Mouse (Mus musculus): ENCODE measurements at regions not wholly inside any gene's neighbourhood (a gene's known extent, or its start where the extent isn't known, plus 50 kb on each side); places are given as distances from the start of the nearest gene placed in this dataset.

DNA sequence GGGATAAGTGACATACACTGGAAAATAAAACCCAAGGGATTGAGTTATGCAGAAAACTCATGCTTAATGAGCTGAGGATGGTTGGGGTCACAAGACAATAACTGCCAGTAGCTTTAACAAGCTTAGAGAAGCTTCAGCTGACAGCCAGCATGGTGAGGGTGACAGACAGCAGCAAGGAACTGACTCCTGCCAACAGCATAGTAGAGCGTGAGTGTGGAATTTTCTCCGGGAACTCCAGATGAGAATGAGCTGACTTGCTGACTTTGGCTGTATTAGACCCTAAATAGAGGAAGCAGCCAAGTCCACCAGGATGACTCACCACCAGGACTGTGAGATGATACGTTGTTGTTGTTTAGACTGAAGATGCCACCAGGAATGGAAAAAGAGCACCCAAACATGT is 788.2 kb downstream of the Adgrl2 start:
- Histone ChIP-seq H3K27ac (ENCODE audit: control insufficient read depth, insufficient read depth, low read depth, low read length) (no peak overlapping the region), H3K36me3 (ENCODE audit: control insufficient read depth, insufficient read depth, low read length) (no peaks in the 10 kb centered on the region), H3K27me3 (ENCODE audit: control insufficient read depth, insufficient read depth, low read length) (no peaks in the 10 kb centered on the region), H3K4me3 (ENCODE audit: control insufficient read depth, low read depth, low read length) (no peak overlapping the region), H3K4me1 (ENCODE audit: control insufficient read depth, insufficient read depth, low read length) (no peaks in the 10 kb centered on the region)
- no peak for TF ChIP-seq CTCF (IDR thresholded peaks at IDR 0.05; ENCODE audit: control insufficient read depth, insufficient read depth, insufficient replicate concordance, low read depth, low read length)
- no peak for TF ChIP-seq POLR2A (IDR thresholded peaks at IDR 0.05; ENCODE audit: control insufficient read depth, low read depth, low read length)

DNA sequence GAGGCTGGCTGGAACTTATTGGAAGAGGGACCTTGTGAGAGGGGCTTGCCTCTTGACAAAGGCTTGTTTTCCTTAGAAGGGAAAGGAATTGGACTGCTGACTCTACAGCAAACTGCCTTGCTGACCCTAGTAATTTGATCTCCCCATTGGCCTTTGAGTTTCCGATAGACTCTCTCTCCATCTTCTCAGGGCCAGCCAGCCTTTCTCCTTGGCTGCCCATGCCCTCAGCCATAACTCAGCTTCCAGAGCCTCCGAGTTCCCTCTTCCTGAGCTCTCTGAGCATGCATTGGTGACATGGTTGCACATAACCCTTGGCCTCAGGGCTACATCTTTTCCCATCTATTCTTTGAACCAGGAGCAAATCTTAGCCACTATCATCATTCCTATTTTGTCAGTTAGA is 803.7 kb downstream of the Adgrl2 start:
- Histone ChIP-seq H3K4me3 (ENCODE audit: control insufficient read depth, low read depth, low read length) (no peak overlapping the region), H3K27ac (ENCODE audit: control insufficient read depth, insufficient read depth, low read depth, low read length) (no peak overlapping the region), H3K4me1 (ENCODE audit: control insufficient read depth, insufficient read depth, low read length) (no peaks in the 10 kb centered on the region), H3K27me3 (ENCODE audit: control insufficient read depth, insufficient read depth, low read length) (no peaks in the 10 kb centered on the region), H3K36me3 (ENCODE audit: control insufficient read depth, insufficient read depth, low read length) (no peaks in the 10 kb centered on the region)
- no peak for TF ChIP-seq POLR2A (IDR thresholded peaks at IDR 0.05; ENCODE audit: control insufficient read depth, low read depth, low read length)
- no peak for TF ChIP-seq CTCF (IDR thresholded peaks at IDR 0.05; ENCODE audit: control insufficient read depth, insufficient read depth, insufficient replicate concordance, low read depth, low read length)

DNA sequence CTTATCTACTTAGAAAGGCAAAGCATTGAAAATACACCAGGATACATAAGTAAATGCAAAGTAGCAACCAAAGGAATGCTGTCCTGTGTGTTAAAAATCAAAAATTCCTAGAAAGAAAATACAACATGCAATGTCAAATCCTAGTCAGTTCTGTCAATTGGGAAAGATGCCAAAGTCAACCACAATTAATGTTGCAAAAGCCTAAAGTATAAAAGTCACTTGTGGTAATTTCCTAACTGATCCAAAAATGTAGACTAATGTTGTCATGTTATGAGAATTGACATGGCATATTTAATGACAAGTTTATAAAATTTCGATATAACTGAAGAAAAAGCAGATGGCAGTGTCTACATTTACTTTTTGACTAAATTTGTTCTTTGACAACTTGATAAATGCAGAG is 822.8 kb downstream of the Adgrl2 start:
- no peaks in the 10 kb centered on the region for H3K27me3 ChIP-seq (ENCODE audit: control insufficient read depth, insufficient read depth, low read length)
- no peak for TF ChIP-seq CTCF (IDR thresholded peaks at IDR 0.05; ENCODE audit: control insufficient read depth, insufficient read depth, insufficient replicate concordance, low read depth, low read length)
- TF ChIP-seq POLR2A (IDR thresholded peaks at IDR 0.05; ENCODE audit: control insufficient read depth, low read depth, low read length), result no peak
- no peak overlapping the region for H3K27ac ChIP-seq (ENCODE audit: control insufficient read depth, insufficient read depth, low read depth, low read length)
- no peaks in the 10 kb centered on the region for H3K4me1 ChIP-seq (ENCODE audit: control insufficient read depth, insufficient read depth, low read length)
- H3K36me3 ChIP-seq (ENCODE audit: control insufficient read depth, insufficient read depth, low read length), result no peaks in the 10 kb centered on the region
- no peak overlapping the region for H3K4me3 ChIP-seq (ENCODE audit: control insufficient read depth, low read depth, low read length)

DNA sequence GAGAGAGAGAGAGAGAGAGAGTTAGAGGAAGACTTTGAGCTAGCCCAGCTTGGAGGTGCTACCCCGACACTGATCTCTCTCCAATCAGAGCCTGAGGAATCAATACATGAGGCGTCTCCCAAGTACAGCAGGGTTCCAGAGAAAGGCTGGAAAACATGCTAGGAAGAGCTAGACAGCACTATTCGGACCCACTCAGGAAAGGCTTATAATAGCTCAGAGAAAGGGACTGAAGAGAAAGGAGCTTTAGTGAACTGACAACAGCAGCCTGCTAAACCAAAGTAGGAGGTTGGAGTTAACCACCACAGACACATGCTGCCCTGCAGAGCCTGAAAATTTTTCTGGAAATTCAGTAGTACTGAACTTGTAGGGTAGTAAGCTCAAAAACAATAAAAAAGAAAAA is 831.3 kb downstream of the Adgrl2 start:
- H3K36me3 ChIP-seq (ENCODE audit: control insufficient read depth, insufficient read depth, low read length), result no peaks in the 10 kb centered on the region
- H3K27ac ChIP-seq (ENCODE audit: control insufficient read depth, insufficient read depth, low read depth, low read length), result no peak overlapping the region
- no peak for TF ChIP-seq POLR2A (IDR thresholded peaks at IDR 0.05; ENCODE audit: control insufficient read depth, low read depth, low read length)
- TF ChIP-seq CTCF (IDR thresholded peaks at IDR 0.05; ENCODE audit: control insufficient read depth, insufficient read depth, insufficient replicate concordance, low read depth, low read length), result no peak
- no peak overlapping the region for H3K4me3 ChIP-seq (ENCODE audit: control insufficient read depth, low read depth, low read length)
- no peaks in the 10 kb centered on the region for H3K4me1 ChIP-seq (ENCODE audit: control insufficient read depth, insufficient read depth, low read length)
- H3K27me3 ChIP-seq (ENCODE audit: control insufficient read depth, insufficient read depth, low read length), result no peaks in the 10 kb centered on the region

DNA sequence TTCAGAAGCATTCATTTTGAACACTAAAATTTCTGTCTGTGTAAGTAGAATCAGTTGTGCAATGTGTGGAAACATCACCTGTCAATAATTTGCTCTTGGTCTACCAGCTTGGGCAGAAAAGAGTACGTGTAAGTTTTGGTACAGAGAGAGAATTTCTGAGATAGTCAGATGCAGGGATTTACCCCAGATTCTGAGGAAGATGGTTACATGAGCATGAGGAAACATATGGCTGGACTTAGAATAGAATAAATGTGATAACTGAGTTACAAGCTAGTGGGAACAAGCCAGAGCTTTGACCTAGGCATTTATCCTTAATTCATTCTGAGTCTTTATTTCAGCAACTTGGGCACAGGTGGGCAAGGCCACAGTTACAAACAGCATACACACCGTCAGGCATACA is 831.8 kb downstream of the Adgrl2 start:
- Histone ChIP-seq H3K4me3 (ENCODE audit: control insufficient read depth, low read depth, low read length) (no peak overlapping the region), H3K36me3 (ENCODE audit: control insufficient read depth, insufficient read depth, low read length) (no peaks in the 10 kb centered on the region), H3K27me3 (ENCODE audit: control insufficient read depth, insufficient read depth, low read length) (no peaks in the 10 kb centered on the region), H3K27ac (ENCODE audit: control insufficient read depth, insufficient read depth, low read depth, low read length) (no peak overlapping the region), H3K4me1 (ENCODE audit: control insufficient read depth, insufficient read depth, low read length) (no peaks in the 10 kb centered on the region)
- TF ChIP-seq POLR2A (IDR thresholded peaks at IDR 0.05; ENCODE audit: control insufficient read depth, low read depth, low read length) (no peak), CTCF (IDR thresholded peaks at IDR 0.05; ENCODE audit: control insufficient read depth, insufficient read depth, insufficient replicate concordance, low read depth, low read length) (no peak)

DNA sequence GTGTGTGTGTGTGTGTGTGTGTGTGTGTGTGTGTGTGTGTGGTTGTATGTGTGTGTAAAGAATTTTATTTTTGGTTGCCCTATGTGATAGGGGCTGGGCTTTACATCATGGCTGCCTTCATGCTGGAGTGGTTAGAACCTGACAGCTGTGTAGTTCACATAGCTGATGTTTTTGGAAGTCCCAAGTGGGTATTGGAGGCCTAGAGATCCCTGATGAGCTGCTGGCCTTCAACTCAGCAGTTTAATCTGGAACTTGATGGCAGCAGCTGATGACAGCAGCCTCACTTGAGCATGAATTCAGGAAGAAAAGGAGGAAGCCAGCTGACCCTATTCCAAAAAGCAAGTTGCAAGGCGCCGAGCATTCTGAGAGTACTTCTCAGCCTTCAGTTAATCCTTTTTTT is 846.6 kb downstream of the Adgrl2 start:
- Histone ChIP-seq H3K4me3 (ENCODE audit: control insufficient read depth, low read depth, low read length) (no peak overlapping the region), H3K27ac (ENCODE audit: control insufficient read depth, insufficient read depth, low read depth, low read length) (no peak overlapping the region), H3K36me3 (ENCODE audit: control insufficient read depth, insufficient read depth, low read length) (no peaks in the 10 kb centered on the region), H3K4me1 (ENCODE audit: control insufficient read depth, insufficient read depth, low read length) (no peaks in the 10 kb centered on the region), H3K27me3 (ENCODE audit: control insufficient read depth, insufficient read depth, low read length) (no peaks in the 10 kb centered on the region)
- no peak for TF ChIP-seq CTCF (IDR thresholded peaks at IDR 0.05; ENCODE audit: control insufficient read depth, insufficient read depth, insufficient replicate concordance, low read depth, low read length)
- no peak for TF ChIP-seq POLR2A (IDR thresholded peaks at IDR 0.05; ENCODE audit: control insufficient read depth, low read depth, low read length)

DNA sequence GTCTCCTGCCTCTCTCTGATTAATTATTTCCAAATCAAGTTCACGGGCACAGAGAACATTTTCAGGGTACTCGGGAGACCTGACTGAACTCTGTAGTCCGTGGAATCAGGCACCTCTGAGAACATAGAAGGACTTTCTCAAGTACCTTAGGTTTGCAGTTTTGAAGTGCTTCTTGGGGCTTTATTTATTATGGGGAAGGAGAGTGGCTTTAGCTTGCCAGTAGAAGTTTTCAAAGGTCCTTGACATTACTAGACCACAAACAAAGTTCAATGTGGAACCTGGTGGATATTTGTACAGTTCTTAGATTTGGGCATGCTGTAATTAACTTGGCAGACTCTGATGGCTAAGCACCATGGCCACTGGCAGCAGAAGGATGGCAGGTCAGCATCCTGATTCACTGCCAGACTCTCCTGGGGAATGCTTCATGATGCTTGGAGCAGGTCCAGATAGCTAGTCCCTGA is 853.5 kb downstream of the Adgrl2 start:
- no peaks in the 10 kb centered on the region for H3K27me3 ChIP-seq (ENCODE audit: control insufficient read depth, insufficient read depth, low read length)
- no peak overlapping the region for H3K4me3 ChIP-seq (ENCODE audit: control insufficient read depth, low read depth, low read length)
- no peaks in the 10 kb centered on the region for H3K36me3 ChIP-seq (ENCODE audit: control insufficient read depth, insufficient read depth, low read length)
- no peak overlapping the region for H3K27ac ChIP-seq (ENCODE audit: control insufficient read depth, insufficient read depth, low read depth, low read length)
- H3K4me1 ChIP-seq (ENCODE audit: control insufficient read depth, insufficient read depth, low read length), result no peaks in the 10 kb centered on the region
- TF ChIP-seq POLR2A (IDR thresholded peaks at IDR 0.05; ENCODE audit: control insufficient read depth, low read depth, low read length), result no peak
- no peak for TF ChIP-seq CTCF (IDR thresholded peaks at IDR 0.05; ENCODE audit: control insufficient read depth, insufficient read depth, insufficient replicate concordance, low read depth, low read length)

DNA sequence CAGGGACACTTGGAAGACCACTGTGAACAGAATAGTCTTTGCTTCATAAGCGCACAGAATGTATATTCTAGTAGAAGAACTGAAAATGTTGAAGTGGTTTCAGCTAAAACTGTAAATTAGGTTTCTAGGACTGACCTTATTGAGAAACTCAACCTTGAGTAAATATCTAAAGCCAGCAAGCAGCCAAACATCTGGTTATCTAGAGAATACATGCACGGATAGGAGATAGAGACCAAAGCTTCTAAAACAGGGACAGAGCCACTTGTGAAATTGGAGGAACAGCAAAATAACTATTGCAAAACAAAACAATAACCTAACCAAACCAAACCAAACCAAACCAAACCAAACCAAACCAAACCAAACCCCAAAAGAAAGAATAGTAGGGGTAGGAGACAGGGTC is 855.7 kb downstream of the Adgrl2 start:
- Histone ChIP-seq H3K27ac (ENCODE audit: control insufficient read depth, insufficient read depth, low read depth, low read length) (no peak overlapping the region), H3K4me3 (ENCODE audit: control insufficient read depth, low read depth, low read length) (no peak overlapping the region), H3K36me3 (ENCODE audit: control insufficient read depth, insufficient read depth, low read length) (no peaks in the 10 kb centered on the region), H3K4me1 (ENCODE audit: control insufficient read depth, insufficient read depth, low read length) (no peaks in the 10 kb centered on the region), H3K27me3 (ENCODE audit: control insufficient read depth, insufficient read depth, low read length) (no peaks in the 10 kb centered on the region)
- TF ChIP-seq POLR2A (IDR thresholded peaks at IDR 0.05; ENCODE audit: control insufficient read depth, low read depth, low read length) (no peak), CTCF (IDR thresholded peaks at IDR 0.05; ENCODE audit: control insufficient read depth, insufficient read depth, insufficient replicate concordance, low read depth, low read length) (no peak)

Data from testis, adult 2 months (tissue).